Mouse (Mus musculus): Measurements from ENCODE around the gene Cpne1. TPM values are rescaled to one million over a fixed set of nuclear protein-coding genes. Genes with fewer than 3 reads are reported as not detected.
A peak's percentile ranks its signal among the peaks of the same experiment; 100 is the strongest.

Cpne1 gene
- total and polyA plus RNA-seq, 3 experiments: 33.0 to 39.8 (median 34.0) TPM

DNA sequence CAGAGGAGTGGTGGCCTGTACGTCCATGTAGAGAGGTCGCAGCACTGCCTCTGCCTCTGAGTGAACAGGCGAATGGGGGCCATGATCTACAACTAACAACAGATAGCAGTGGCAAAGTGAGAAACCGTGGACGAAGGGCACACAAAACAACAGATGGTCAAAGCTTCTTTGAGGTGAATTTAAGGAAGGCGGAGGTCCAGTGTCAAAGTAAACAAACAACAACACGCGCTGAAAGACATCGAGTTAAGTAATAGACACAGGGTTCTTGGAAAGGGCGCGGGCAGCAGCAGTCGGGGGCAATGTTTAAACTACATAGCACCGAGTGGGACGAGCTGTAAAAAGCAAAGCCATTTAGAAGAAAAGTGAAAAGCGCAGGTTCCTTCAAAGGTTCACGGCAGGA lies 31.6 kb upstream of the Cpne1 start:
- dilution Hi-C loops (cut with MboI; ENCODE audit: extremely low pct_ligation_motif_present, extremely low pct_unique_long_range_greater_than_20kb, low sequenced_read_pairs) (no loop called here), in situ Hi-C loops (cut with MboI; ENCODE audit: low pct_ligation_motif_present, low pct_unique_long_range_greater_than_20kb, low sequenced_read_pairs) (loop anchor here (25.0 kb wide), 1 partner anchor 306 kb away; the partner anchor contains the start of genes Eif6 and Fam83c)
- H3K4me1 ChIP-seq (ENCODE audit: control insufficient read depth in 1 of 2, insufficient read depth in 2 of 2): peaks cover 0 to 15% of the 10 kb centered on the region in 2 experiments; a peak in 2 of 4 replicates
- no peaks in the 10 kb centered on the region for H3K27me3 ChIP-seq (replicated peaks)
- peak; percentile 22 for DNase-seq (ENCODE audit: extremely low read depth)
- H3K27ac ChIP-seq (ENCODE audit: insufficient read depth, low read depth): no peak overlapping the region
- H3K36me3 ChIP-seq (replicated peaks in 1 of 2; ENCODE audit: control insufficient read depth in 1 of 2, insufficient read depth in 1 of 2, low read length in 1 of 2): peaks cover 36 to 55% of the 10 kb centered on the region in 2 experiments
- TF ChIP-seq MYC (IDR thresholded peaks at IDR 0.05; ENCODE audit: low read depth, low read length) (no peak), NRF1 (IDR thresholded peaks at IDR 0.05; ENCODE audit: low read depth, low read length) (no peak), MAZ (IDR thresholded peaks at IDR 0.05; ENCODE audit: low read depth, low read length) (no peak), MEF2A (IDR thresholded peaks at IDR 0.05; ENCODE audit: borderline replicate concordance, low read depth, low read length) (no peak), IRF4 (IDR thresholded peaks at IDR 0.05; ENCODE audit: low read depth, low read length) (no peak), GABPA (IDR thresholded peaks at IDR 0.05; ENCODE audit: insufficient replicate concordance, low read depth, low read length) (no peak), SIN3A (IDR thresholded peaks at IDR 0.05; ENCODE audit: low read length) (no peak), TCF12 (IDR thresholded peaks at IDR 0.05; ENCODE audit: low read depth, low read length) (no peak), USF2 (conservative IDR thresholded peaks at IDR 0.05; ENCODE audit: low read depth, low read length) (no peak), ZMIZ1 (IDR thresholded peaks at IDR 0.05; ENCODE audit: low read depth, low read length) (no peak), ZC3H11A (IDR thresholded peaks at IDR 0.05; ENCODE audit: low read depth, low read length) (no peak), MAFK (IDR thresholded peaks at IDR 0.05; ENCODE audit: insufficient replicate concordance, low read length) (no peak), POLR2A (IDR thresholded peaks at IDR 0.05; ENCODE audit: low read depth, low read length) (no peak), BHLHE40 (IDR thresholded peaks at IDR 0.05; ENCODE audit: low read depth, low read length) (no peak), JUND (conservative IDR thresholded peaks at IDR 0.05; ENCODE audit: low read depth, low read length) (no peak), EP300 (IDR thresholded peaks at IDR 0.05; ENCODE audit: low read length) (no peak)
- peak overlapping the region; percentile 98 for H3K4me2 ChIP-seq (ENCODE audit: insufficient read depth, low read depth, poor library complexity, severe bottlenecking)
- H3K9me3 ChIP-seq (replicated peaks; ENCODE audit: low read length): no peaks in the 10 kb centered on the region
- H3K9ac ChIP-seq (ENCODE audit: insufficient read depth, low read depth): peak overlapping the region; percentile 69
- H3K79me2 ChIP-seq (replicated peaks; ENCODE audit: control insufficient read depth, extremely low read depth, insufficient read depth, poor library complexity, severe bottlenecking): peaks cover 15% of the 10 kb centered on the region; the same call in 1 of the 2 replicates
- peak overlapping the region; percentile 52 to 93 (median 82) for H3K4me3 ChIP-seq (replicated peaks in 1 of 3; ENCODE audit: low read depth in 2 of 3, low read length in 2 of 3, poor library complexity in 1 of 3)

DNA sequence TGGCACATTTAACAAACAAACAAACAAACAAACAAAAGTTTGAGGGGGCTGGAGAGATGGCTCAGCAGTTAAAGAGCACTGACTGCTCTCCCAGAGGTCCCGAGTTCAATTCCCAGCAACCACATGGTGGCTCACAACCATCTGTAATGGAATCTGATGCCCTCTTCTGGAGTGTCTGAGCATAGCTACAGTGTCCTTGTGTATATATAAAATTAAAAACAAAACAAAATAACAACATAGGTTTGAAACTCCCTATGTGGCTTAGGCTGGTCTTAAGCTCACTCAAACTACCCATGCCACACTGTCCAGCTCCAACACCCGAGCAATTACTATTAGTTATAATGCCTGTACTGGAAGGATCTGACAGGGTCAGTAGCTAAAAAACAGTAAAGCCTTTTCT lies 31.1 kb upstream of the Cpne1 start:
- Histone ChIP-seq H3K4me3 (replicated peaks in 1 of 3; ENCODE audit: low read depth in 2 of 3, low read length in 2 of 3, poor library complexity in 1 of 3) (peak overlapping the region in 2 of 3 experiments; percentile 52 to 82), H3K9ac (ENCODE audit: insufficient read depth, low read depth) (peak overlapping the region; percentile 69), H3K79me2 (replicated peaks; ENCODE audit: control insufficient read depth, extremely low read depth, insufficient read depth, poor library complexity, severe bottlenecking) (peaks cover 12% of the 10 kb centered on the region; the same call in 1 of the 2 replicates), H3K27me3 (replicated peaks) (no peaks in the 10 kb centered on the region), H3K4me2 (ENCODE audit: insufficient read depth, low read depth, poor library complexity, severe bottlenecking) (peak overlapping the region; percentile 98; the same call in 1 of the 2 replicates), H3K9me3 (replicated peaks; ENCODE audit: low read length) (no peaks in the 10 kb centered on the region), H3K36me3 (replicated peaks in 1 of 2; ENCODE audit: control insufficient read depth in 1 of 2, insufficient read depth in 1 of 2, low read length in 1 of 2) (peaks cover 33 to 49% of the 10 kb centered on the region in 2 experiments), H3K4me1 (ENCODE audit: control insufficient read depth in 1 of 2, insufficient read depth in 2 of 2) (peaks cover 0 to 15% of the 10 kb centered on the region in 2 experiments; a peak in 2 of 4 replicates), H3K27ac (ENCODE audit: insufficient read depth, low read depth) (no peak overlapping the region)
- in situ Hi-C loops (cut with MboI; ENCODE audit: low pct_ligation_motif_present, low pct_unique_long_range_greater_than_20kb, low sequenced_read_pairs): loop anchor here (25.0 kb wide), 1 partner anchor 306 kb away; the partner anchor contains the start of genes Eif6 and Fam83c
- DNase-seq (ENCODE audit: extremely low read depth): no peak
- TF ChIP-seq CTCF (conservative IDR thresholded peaks at IDR 0.05 in 1 of 2, IDR thresholded peaks at IDR 0.05 in 1 of 2; ENCODE audit: low read depth in 2 of 2, low read length in 2 of 2): peak in 1 of 2 experiments; percentile 33; a peak in 3 of 4 replicates
- no peak for TF ChIP-seq MXI1 (IDR thresholded peaks at IDR 0.05; ENCODE audit: low read depth, low read length)
- TF ChIP-seq KAT2A (IDR thresholded peaks at IDR 0.05; ENCODE audit: insufficient replicate concordance, low read length): no peak
- no peak for TF ChIP-seq TBP (conservative IDR thresholded peaks at IDR 0.05; ENCODE audit: low read depth, low read length)
- TF ChIP-seq ETS1 (conservative IDR thresholded peaks at IDR 0.05; ENCODE audit: low read depth, low read length): no peak
- TF ChIP-seq ZNF384 (IDR thresholded peaks at IDR 0.05; ENCODE audit: low read depth, low read length): no peak
- dilution Hi-C loops (cut with MboI; ENCODE audit: extremely low pct_ligation_motif_present, extremely low pct_unique_long_range_greater_than_20kb, low sequenced_read_pairs): no loop called here

Data from CH12.LX (cell line).